Mouse (Mus musculus) liver, postnatal 0 days (tissue): Measurements from ENCODE around the gene Zbtb14.

Experiments
- CTCF ChIP-seq: sonication (generic); IDR thresholded peaks from 2 replicates; pipeline ENCODE4 v1.5.1; 2016; ENCODE audit warnings: antibody characterized with exemption, low read depth
- EP300 ChIP-seq: IDR thresholded peaks from 2 replicates; pipeline ENCODE4 v1.6.1; 2016; ENCODE audit warnings: antibody characterized with exemption, low read depth, mild to moderate bottlenecking

GRCm38 (mm10) chr17:69421592-69421991, 38.7 kb downstream of the Zbtb14 start:
- TF ChIP-seq CTCF (no peak), EP300 (no peak)
